10 mouse cellular contexts compared by ENCODE assay signal in genomic region chr11:98289873-98290272, GRCm38 (mm10). TPM values are rescaled to one million over a fixed set of nuclear protein-coding genes. Genes with fewer than 3 reads are reported as not detected.
A peak's percentile ranks its signal among the peaks of the same experiment; 100 is the strongest.
DNase-seq lines count a peak whose midpoint lies in the region; ATAC-seq and TF ChIP-seq lines count a peak whose summit lies in the region.
"Had no signal": no experiment of that assay in that cellular context is flagged by ENCODE, and none has a peak within 500 bp of the region (broad histone marks: within the 10 kb centered on the region; RNA-seq: fewer than 3 reads in every experiment).

No protein-coding gene starts in this region.

- H3K9me3 ChIP-seq in midbrain, embryonic 16.5 days (replicated peaks; ENCODE audit: control insufficient read depth, low read length, poor library complexity, severe bottlenecking) = no peaks in the 10 kb centered on the region
- H3K9me3 ChIP-seq: midbrain, embryonic 12.5 days had no signal

- no peak for ATAC-seq in cerebellum, adult (ENCODE audit: insufficient number of reproducible peaks, low FRiP score, low TSS enrichment)
- no peak for ATAC-seq in midbrain, embryonic 16.5 days
- no peak for ATAC-seq in megakaryocyte-erythroid progenitor cell, adult 5-6 weeks (replicated peaks; ENCODE audit: low FRiP score, low TSS enrichment, poor library complexity, severe bottlenecking)

- H3K27ac ChIP-seq in cerebellum, adult 2 months (ENCODE audit: insufficient read depth, low read length) = 0 out of 2 replicates have a peak overlapping the region, but pooled peaks have one; percentile 38
- peak overlapping the region; percentile 80 for H3K27ac ChIP-seq in layer of hippocampus, adult 2 months
- peak overlapping the region; percentile 41; the same call in 1 of the 2 replicates for H3K27ac ChIP-seq in midbrain, embryonic 16.5 days (ENCODE audit: low read length)
- H3K27ac ChIP-seq: midbrain, embryonic 12.5 days had no signal

- no peaks in the 10 kb centered on the region for H3K36me3 ChIP-seq in midbrain, embryonic 16.5 days (ENCODE audit: control insufficient read depth, insufficient read depth, low read length)
- H3K36me3 ChIP-seq: midbrain, embryonic 12.5 days had no signal

- no peak for TF ChIP-seq POLR2A in cerebellum, adult 2 months (IDR thresholded peaks at IDR 0.05; ENCODE audit: borderline replicate concordance, insufficient read depth, low read length)

- peaks cover 20% of the 10 kb centered on the region for H3K4me1 ChIP-seq in cerebellum, adult 2 months (ENCODE audit: control insufficient read depth, insufficient read depth, low read length)
- peaks cover 27% of the 10 kb centered on the region for H3K4me1 ChIP-seq in midbrain, embryonic 16.5 days (ENCODE audit: control insufficient read depth, insufficient read depth, low read length)

- TF ChIP-seq CTCF in cerebellum, adult 2 months (IDR thresholded peaks at IDR 0.05; ENCODE audit: borderline replicate concordance, insufficient read depth, low read depth, low read length) = no peak
- no peak for TF ChIP-seq CTCF in layer of hippocampus, adult 2 months (conservative IDR thresholded peaks at IDR 0.05)

- no peaks in the 10 kb centered on the region for H3K27me3 ChIP-seq in cerebellum, adult 2 months (ENCODE audit: control insufficient read depth, insufficient read depth, low read length)
- H3K27me3 ChIP-seq in midbrain, embryonic 16.5 days (ENCODE audit: control insufficient read depth, insufficient read depth, low read depth, low read length) = no peaks in the 10 kb centered on the region

- DNase-seq in cerebellum, adult 2 months = peak; percentile 61 to 67
- no peak for DNase-seq in layer of hippocampus, adult 2 months (ENCODE audit: low spot score in 2 of 2)
- DNase-seq in layer of hippocampus, postnatal 14 days (ENCODE audit: low spot score in 2 of 2) = no peak
- peak; percentile 79 for DNase-seq in fat pad, adult 2 months (ENCODE audit: extremely low read depth, low read depth, low spot score)
- DNase-seq in heart, postnatal 25 days (ENCODE audit: low spot score) = no peak
- DNase-seq: heart, adult 11 months had no signal

- 17% methylated on average over 13 of the region's 13 CpGs for WGBS in cerebellum, adult 2 months
- WGBS in midbrain, embryonic 16.5 days = 31% methylated on average over 13 of the region's 13 CpGs

- H3K9ac ChIP-seq in midbrain, embryonic 16.5 days (ENCODE audit: low read depth, low read length) = 0 out of 2 replicates have a peak overlapping the region, but pooled peaks have one; percentile 25
- H3K9ac ChIP-seq: midbrain, embryonic 12.5 days had no signal

- no peak overlapping the region for H3K4me2 ChIP-seq in midbrain, embryonic 16.5 days (ENCODE audit: low read length)
- H3K4me2 ChIP-seq: midbrain, embryonic 12.5 days had no signal

- H3K4me3 ChIP-seq in cerebellum, adult 2 months (replicated peaks; ENCODE audit: insufficient read depth, low read depth, low read length) = no peak overlapping the region
- no peak overlapping the region for H3K4me3 ChIP-seq in layer of hippocampus, adult 2 months
- H3K4me3 ChIP-seq in midbrain, embryonic 16.5 days (ENCODE audit: low read depth, low read length) = no peak overlapping the region
- H3K4me3 ChIP-seq: midbrain, embryonic 12.5 days had no signal

- intact Hi-C loops in heart, postnatal 25 days (cut with DNase I) = no loop called here

RNA-seq across cellular contexts. Expression of gene Neurod2, which starts 39.6 kb away (rescaled TPM):
- polyA plus RNA-seq in cerebellum, adult 2 months (2012; rRNA removed) = 57.4 and 68.4 TPM in 2 replicates
- total RNA-seq in layer of hippocampus, adult 2 months (2021) = 100 to 1,000 TPM; 163 to 165 TPM
- total RNA-seq in layer of hippocampus, postnatal 14 days (2021) = 100 to 1,000 TPM; 113 to 124 TPM
- 4.5 and 5.6 TPM in 2 replicates for polyA plus RNA-seq in midbrain, embryonic 16.5 days (2015; fragmentation: Nextera tagmentation; extraction: Ambion mirVana)
- not detected for total RNA-seq in heart, postnatal 25 days (2021)
- not detected in 2 replicates for total RNA-seq in megakaryocyte-erythroid progenitor cell, adult 5-6 weeks (2014; fragmentation: Nextera tagmentation)
- total RNA-seq in megakaryocyte-erythroid progenitor cell, adult 5-6 weeks (2017) = not detected in 2 replicates

RNA-seq across cellular contexts. Expression of gene Ppp1r1b, which starts 58.3 kb away (rescaled TPM):
- 150 and 173 TPM in 2 replicates for polyA plus RNA-seq in cerebellum, adult 2 months (2012; rRNA removed)
- total RNA-seq in layer of hippocampus, adult 2 months (2021) = 10 to 100 TPM; 55.9 to 56.2 TPM
- total RNA-seq in layer of hippocampus, postnatal 14 days (2021) = 10 to 100 TPM; 33.6 to 46.7 TPM
- 2.4 and 2.9 TPM in 2 replicates for polyA plus RNA-seq in midbrain, embryonic 16.5 days (2015; fragmentation: Nextera tagmentation; extraction: Ambion mirVana)
- total RNA-seq in heart, postnatal 25 days (2021) = 1 to 10 TPM; 5.3 to 5.8 TPM
- not detected in 2 replicates for total RNA-seq in megakaryocyte-erythroid progenitor cell, adult 5-6 weeks (2014; fragmentation: Nextera tagmentation)
- total RNA-seq in megakaryocyte-erythroid progenitor cell, adult 5-6 weeks (2017) = not detected in 2 replicates

Comparison
In these comparisons a context has a peak if more than half of its experiments do, and no peak if none do; other contexts are left out.
1. DNase-seq: peak in cerebellum, adult 2 months (2 of 2) and fat pad, adult 2 months (single experiment); none in layer of hippocampus, adult 2 months (0 of 2), layer of hippocampus, postnatal 14 days (0 of 2) and heart, postnatal 25 days (single experiment).
2. RNA of gene Neurod2, which starts 39.6 kb away (total RNA-seq): 163 to 165 TPM in layer of hippocampus, adult 2 months and 113 to 124 TPM in layer of hippocampus, postnatal 14 days; not detected in heart, postnatal 25 days and not detected in megakaryocyte-erythroid progenitor cell, adult 5-6 weeks; every median in the first group is over 100 times any median in the second.
3. RNA of gene Ppp1r1b, which starts 58.3 kb away (total RNA-seq): 55.9 to 56.2 TPM in layer of hippocampus, adult 2 months, 33.6 to 46.7 TPM in layer of hippocampus, postnatal 14 days and 5.3 to 5.8 TPM in heart, postnatal 25 days; not detected in megakaryocyte-erythroid progenitor cell, adult 5-6 weeks; every median in the first group is over 4 times any median in the second.
4. Peak in every context shown above with its lines, with median percentiles within 50 percentile points of each other: H3K27ac ChIP-seq.